Mouse (Mus musculus) kidney, postnatal 25 days (tissue): ENCODE measurements around the gene Kdelr1.

Experiments used
- DNase-seq, 2 experiments: peaks; one replicate each; pipeline ENCODE4 v3.0.0; 2021; ENCODE audit warnings: mixed read lengths in 2 of 2

The Kdelr1 gene

GRCm38 (mm10) chr7:45872624-45873023 lies at the start of gene Kdelr1:
Gene Kdelr1, plus strand, starts transcription at chr7:45872772.
- peak; percentile 92 to 93 for DNase-seq

DNA sequence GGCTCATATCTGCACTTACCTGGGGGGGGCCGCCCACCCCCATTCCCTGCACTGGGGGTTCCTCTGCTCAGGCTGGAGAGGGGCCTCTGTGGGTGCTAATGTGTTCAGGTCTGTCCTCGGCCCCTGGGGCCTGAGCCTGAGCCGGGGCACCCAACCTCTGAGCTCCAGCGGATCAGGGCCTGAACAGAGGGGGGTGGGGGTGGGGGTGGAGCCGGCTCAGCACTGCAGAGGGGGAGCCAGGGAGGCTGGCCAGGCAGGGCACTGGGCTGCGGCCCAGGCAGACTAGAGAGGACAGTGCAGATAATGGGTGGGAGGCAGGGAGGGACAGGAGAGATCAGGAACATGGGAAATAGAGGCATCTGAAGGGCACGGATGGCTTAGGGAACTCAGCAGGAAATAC lies 48.0 kb upstream of the Kdelr1 start, which contains the start of gene Kcnj14:
TSS of gene Kcnj14 (minus strand) at position 185 of the 400 bp plus-strand sequence.
- DNase-seq: no peak

DNA sequence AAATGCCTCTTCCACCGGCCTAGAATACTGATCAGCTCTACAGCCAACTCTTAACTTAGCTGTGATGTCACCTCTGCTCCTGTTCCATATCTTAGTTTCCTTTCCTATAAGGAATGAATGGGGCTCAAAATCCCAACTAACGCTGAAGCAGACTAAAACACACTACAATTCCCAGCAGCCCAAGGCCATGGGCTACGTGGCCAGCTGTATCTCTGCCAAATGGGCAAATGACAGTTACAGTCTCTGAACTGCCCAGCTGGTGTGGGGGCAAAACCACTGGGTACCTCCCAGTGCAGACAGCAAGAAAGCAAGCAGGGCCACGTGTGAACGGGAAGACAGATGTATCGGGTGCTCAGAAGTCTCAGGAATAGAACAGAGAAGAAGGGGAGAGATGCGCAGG lies 45.9 kb upstream of the Kdelr1 start:
- no peak for DNase-seq

DNA sequence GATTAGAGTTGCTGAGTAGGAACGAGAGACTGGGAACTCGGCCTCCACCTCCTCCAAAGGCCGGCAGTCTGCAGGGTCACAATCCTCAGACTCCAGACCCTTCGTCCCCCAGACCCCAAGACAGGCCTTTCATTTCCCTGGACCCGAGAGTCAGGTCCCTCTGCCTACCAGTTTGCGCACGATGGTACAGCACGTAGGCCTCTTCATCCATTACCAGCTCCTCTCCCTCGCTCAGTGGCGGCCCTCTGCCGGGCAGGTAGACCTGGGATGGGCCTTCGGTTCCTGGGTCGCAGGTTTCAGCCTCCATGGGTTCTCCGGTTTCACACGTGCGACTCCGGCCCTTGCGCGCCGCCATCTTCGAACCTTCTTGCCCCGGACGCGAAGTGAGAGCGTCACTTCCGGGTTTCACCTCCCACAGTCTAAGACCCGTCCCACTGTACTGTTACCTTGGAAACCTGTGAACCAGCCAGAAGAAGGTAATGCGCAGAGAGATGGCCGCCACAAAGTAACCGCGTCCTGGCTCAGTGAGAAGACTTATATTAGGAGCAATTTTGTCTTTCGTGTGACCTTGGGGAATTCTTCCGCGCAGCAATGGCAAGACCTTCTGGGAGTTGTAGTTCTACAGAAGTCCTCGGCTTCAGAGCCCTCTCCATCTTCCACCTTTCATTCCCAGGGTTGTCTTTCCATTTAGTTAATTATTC lies 42.0 kb upstream of the Kdelr1 start, which contains the start of gene Grwd1:
TSS of gene Grwd1 (minus strand) at position 518 of the 701 bp plus-strand sequence.
- DNase-seq: peak; percentile 88 to 94

DNA sequence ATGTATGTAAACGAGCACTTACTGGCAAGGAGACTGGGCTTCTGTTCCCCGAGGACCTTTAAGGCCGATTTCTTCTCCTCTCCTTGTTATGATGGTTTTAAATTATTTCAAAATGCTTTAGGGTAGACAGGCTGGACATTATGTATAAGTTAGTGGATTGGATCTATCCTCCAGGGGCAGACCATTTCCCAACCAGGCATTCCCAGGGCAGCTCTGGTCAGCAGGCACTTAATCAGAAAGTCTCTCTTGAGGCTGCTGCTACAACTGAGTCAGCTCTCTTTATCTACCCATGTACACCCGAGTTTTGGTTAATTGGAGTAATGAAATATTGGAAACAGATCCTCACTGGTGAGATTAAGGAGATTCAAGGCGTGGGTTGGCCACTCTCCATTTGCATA lies 41.4 kb upstream of the Kdelr1 start:
- DNase-seq: no peak

GRCm38 (mm10) chr7:45832428-45832827 lies 40.1 kb upstream of the Kdelr1 start:
- no peak for DNase-seq

DNA sequence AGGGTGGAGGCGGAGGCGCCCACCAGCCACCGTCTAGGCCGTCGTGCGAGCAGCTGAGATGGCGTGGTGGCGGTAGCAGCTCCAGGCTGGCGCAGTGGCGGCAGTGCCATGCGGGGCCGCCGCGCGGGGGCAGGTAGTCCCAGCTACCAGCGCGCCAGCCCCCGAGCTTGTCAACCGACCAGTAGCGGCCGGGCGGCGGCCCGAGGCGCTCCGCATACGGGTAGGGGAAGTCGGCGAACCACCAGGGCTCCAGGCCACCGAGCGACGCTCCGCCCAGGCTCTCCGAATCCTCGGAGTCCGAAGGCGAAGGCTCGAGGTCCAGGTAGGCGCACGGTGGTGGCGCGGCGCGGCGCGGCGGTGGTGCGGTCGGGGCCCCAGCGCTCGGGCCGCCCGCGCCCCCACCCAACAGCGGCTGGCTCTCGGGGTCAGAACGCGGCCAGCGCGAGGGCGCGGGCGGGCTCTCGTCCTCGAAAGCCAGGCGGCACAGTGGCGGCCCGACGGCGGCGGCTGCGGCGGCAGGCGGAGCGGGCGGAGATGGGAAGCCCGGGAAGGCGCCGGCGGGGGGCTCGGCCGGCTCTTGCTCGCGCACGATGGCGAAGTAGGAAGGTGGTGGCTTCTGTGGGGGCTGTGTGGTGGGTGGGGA lies 39.3 kb upstream of the Kdelr1 start:
- DNase-seq: peak; percentile 20 to 61

- DNase-seq: no peak
Measured at GRCm38 (mm10) chr7:45833924-45834323, 38.6 kb upstream of the Kdelr1 start.

DNA sequence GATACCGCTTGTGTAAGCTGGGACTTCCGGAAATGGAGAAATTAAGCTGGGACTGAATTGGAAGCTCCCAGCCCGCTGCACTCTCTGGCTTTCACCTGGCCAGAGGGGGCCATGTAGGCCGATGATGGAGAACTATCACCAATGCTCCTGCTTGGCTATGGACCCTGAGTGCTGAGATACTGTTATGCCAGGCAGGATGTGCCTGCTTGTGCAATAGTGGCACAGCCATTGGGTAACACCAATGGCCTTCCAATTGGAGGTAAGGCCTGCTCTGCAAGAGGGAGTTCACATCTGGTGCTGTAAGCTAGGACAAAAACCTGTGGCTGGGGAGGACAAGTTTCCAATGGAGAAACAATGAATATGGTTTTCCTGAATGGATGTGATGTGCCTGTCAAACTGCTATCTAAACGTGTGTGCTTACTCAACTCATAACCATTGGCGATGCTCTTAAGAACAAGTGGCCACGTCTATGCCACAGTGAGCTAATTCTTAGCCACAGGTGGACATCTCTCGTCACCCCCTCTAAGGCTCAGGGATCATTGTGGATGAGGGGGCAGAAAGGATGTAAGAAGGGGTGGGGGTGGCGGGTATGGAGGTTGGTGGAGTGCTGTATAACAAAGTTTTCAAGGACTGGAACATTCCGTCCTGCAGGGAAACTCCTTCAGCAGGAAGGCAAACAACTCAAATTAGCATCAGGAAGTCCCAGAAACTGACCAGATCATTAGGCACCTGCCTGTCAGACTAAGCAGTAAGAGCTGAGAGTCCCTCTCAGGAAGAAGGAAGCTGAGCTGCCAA lies 29.4 kb upstream of the Kdelr1 start:
- DNase-seq: no peak

DNA sequence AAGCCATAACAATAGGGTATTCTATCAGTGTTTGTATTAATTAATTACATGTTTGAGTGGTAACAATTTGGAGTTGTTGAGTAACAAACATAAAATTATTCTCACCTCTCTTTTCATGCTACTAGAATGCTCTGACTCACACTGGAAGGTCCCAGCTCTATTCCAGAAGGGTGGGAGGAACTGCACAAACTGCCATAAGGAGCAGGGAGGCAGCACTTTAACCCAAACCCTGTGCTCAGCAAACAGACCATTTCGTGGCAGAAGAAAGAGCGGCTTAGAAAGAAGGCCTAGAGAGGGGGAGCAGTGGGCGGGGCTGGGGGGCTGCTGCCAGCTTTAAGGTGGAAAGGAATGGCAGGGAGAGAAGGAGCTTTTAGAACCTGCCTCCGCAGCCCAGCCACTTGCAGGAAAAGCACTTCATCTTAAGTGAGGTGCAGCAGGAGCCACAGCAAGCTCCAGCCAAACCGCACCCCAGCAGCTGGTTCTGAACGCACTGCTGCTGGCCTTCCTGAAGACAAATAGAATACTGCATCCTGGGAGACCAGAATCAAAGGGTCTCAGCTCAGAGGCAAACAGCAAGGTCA lies 24.0 kb upstream of the Kdelr1 start:
- no peak for DNase-seq

DNA sequence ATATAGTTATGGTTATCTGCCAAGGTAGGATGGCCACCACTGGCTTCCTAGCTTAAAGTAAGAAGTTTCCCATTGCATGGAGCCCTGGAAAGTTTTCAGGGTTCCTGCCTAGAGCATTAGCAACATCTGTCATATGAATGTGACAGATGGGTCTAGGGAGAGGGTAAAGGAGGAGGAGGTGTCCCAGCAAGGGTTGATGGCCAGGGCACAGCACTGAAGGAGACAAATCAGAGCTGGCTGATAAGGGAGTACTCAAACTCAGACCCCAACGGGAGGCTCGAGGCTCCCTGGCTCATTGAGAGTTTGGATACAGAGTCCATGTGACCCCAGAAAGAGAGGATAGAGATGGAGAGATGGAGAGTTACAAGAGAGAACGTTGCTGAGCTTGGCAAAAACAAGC lies 21.9 kb upstream of the Kdelr1 start:
- DNase-seq: no peak

- no peak for DNase-seq
Measured at GRCm38 (mm10) chr7:45853089-45853488, 19.5 kb upstream of the Kdelr1 start.

DNA sequence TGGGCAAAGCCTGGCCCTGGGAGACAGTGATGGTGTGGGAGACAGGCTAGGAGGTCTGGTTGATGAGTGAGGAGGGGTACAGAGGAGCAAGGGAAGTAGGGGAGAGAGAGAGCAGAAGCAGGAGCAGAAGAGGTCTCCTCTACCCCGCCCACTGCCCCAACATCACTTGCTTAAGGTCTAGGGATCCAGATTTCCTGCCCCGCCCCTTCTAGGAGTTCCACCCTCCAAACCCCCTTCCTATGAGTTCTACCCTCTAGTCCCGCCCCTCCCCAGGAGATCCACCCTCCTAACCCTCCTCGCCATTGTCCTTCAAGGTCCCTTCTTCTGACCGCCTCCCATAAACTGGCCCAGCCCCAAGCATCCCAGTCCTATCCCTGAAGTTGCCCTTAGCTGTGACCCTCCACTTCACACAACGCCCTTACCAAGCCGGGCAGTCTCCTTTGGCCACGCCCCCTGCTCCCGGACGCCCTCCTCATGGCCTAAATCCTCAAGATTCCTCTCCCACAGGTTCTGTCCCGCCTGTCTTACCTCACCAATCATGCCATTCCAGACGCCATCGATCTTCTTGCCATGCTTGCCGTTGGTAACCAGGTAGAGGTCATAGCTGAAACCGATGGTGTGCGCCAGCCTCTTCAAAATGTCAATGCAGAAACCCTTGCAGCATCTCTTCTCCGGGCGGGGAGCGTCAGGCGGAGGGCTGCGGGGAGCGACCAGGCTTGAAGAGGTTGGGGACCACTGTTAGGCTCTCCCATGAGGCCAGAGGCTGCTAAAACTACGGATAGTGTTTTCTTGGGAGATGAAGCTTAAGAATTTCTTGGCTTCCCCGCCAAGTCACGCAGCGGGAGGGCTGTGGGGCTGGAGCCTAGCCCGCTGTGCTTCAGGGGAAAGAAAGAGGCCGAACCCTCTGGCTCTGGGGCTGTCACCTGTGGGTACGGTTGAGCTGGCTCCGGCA lies 15.3 kb upstream of the Kdelr1 start:
- peak in 1 of 2 experiments; percentile 17 for DNase-seq

DNA sequence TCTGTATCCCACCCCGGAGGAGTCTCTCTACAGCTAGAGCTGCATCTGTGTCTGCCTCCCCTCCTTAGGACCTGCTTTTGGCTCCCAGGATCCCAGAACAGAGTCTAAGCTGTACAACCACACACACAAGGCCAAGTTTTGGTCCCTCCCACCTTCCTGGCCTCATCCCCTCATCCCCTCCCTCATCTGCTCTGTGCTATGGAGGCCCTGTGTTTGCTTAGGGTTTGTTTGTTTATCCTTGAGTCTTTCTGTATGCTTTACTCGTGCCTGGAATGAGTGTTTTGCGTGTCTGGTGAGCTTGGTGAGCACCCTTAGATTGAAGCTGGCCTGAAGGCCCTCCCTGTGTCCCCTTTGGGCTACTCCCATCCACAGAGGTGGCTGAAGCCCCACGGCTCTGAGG lies 13.6 kb upstream of the Kdelr1 start:
- DNase-seq: no peak

DNA sequence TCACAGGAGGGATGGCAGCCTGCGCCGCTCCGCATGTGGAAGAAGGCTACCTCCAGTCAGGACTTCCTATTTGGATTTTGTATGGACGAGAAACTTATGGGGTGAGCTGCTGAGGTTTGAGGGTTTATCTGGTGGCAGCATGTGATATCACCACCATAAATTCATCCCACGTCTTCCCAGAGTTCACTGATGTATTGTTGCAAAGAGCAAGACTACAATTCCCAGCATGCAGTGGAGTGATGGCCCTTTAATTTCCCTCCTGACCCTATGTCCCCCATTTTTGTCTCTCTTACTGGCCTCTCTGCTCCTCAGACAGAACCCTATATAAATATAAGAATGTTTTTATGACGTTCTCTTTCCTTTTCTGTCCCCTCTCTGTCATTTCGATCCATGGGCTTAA lies 9.8 kb upstream of the Kdelr1 start:
- DNase-seq: no peak

- DNase-seq: no peak
Measured at GRCm38 (mm10) chr7:45864435-45864834, 8.1 kb upstream of the Kdelr1 start.

DNA sequence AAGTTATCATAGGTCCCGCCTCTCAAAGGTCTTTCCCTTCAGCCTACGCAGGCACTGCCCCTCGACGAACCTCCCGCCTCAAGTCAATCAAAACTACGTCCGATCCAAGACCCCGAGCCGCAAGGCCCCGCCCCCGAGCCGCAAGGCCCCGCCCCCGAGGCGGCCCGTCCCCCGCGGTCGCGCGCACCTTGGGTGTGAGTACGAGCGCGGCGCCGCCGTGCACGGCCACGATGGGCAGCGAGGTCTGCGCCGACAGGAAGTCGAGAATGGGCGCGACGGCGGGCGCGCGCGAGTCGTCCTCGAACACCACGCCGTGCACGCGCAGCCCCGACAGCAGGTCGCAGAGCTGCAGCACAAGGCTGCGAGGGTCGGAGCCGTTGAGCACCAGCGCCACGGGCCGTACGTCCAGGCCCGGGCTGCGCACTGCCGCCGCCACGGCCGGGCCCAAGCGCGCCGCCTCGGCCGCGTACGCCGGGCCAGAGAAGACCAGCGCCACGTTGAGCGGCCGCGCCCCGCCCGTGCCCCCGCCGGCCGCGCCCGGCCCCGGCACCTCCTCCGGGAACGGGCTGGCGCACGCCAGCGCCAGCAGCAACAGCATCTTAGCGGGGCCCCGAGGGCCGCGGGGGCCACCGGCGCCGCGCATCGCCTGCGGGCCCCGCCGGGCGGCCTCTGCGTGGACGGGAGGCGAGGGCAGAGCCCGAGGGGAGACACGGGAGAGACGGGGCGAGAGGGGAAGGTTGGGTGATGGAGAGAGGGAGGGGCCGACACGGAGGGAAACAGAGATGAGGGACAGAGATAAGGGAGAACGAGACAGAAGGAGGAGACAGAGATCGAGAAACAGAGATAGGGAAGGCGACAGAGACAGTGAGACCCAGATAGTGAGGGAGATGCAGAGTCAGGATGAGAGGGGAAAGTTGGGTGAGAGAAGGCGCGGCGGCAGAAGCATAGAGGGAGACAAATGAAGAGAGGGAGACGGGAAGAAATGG lies 6.4 kb upstream of the Kdelr1 start:
- DNase-seq: peak; percentile 91 to 96

GRCm38 (mm10) chr7:45867871-45868270 lies 4.7 kb upstream of the Kdelr1 start:
- DNase-seq: no peak

- DNase-seq: no peak
Measured at GRCm38 (mm10) chr7:45869107-45869670, 3.4 kb upstream of the Kdelr1 start.

GRCm38 (mm10) chr7:45869787-45870186 lies 2.8 kb upstream of the Kdelr1 start:
- no peak for DNase-seq
